Mouse (Mus musculus) telencephalon, adult 2 months (tissue): Measurements from ENCODE around the gene Trim56.
"Not testable (repeated sequence)": the region's sequence is repeated elsewhere in the genome, so short reads cannot be mapped to it uniquely, and the experiment has no call there.

Experiments used
- DNase-seq: peaks from one replicate; pipeline ENCODE4 v3.0.0-alpha.2; 2011; ENCODE audit warnings: low read depth, low spot score

Trim56 gene

GRCm38 (mm10) chr5:137115866-137116847 lies at the start of gene Trim56:
Gene Trim56 (minus strand): TSS chr5:137116209.
- no peak for DNase-seq

- DNase-seq = no peak
Measured at GRCm38 (mm10) chr5:137161853-137162252, 45.8 kb upstream of the Trim56 start.

- DNase-seq = no peak
Measured at GRCm38 (mm10) chr5:137159461-137159860, 43.5 kb upstream of the Trim56 start.

GRCm38 (mm10) chr5:137153289-137153688 lies 37.3 kb upstream of the Trim56 start:
- no peak for DNase-seq

GRCm38 (mm10) chr5:137152623-137153022 lies 36.6 kb upstream of the Trim56 start:
- DNase-seq = no peak

- not testable (repeated sequence) for DNase-seq
Measured at GRCm38 (mm10) chr5:137149272-137149882, 33.4 kb upstream of the Trim56 start, which contains the start of gene Muc3. Gene Muc3 (minus strand): TSS chr5:137149322.

- DNase-seq = no peak
Measured at GRCm38 (mm10) chr5:137140836-137141235, 24.8 kb upstream of the Trim56 start.

GRCm38 (mm10) chr5:137138977-137139376 lies 23.0 kb upstream of the Trim56 start:
- DNase-seq = no peak

- no peak for DNase-seq
Measured at GRCm38 (mm10) chr5:137134959-137135358, 18.9 kb upstream of the Trim56 start.

- DNase-seq = peak; percentile 50
Measured at GRCm38 (mm10) chr5:137131490-137131889, 15.5 kb upstream of the Trim56 start.

GRCm38 (mm10) chr5:137129281-137129680 lies 13.3 kb upstream of the Trim56 start:
- DNase-seq = no peak

- DNase-seq = no peak
Measured at GRCm38 (mm10) chr5:137123516-137123915, 7.5 kb upstream of the Trim56 start.

GRCm38 (mm10) chr5:137122686-137123193 lies 6.7 kb upstream of the Trim56 start:
- DNase-seq = peak; percentile 43

GRCm38 (mm10) chr5:137121280-137121679 lies 5.3 kb upstream of the Trim56 start:
- DNase-seq = no peak

- no peak for DNase-seq
Measured at GRCm38 (mm10) chr5:137118878-137119277, 2.9 kb upstream of the Trim56 start.

GRCm38 (mm10) chr5:137117994-137118393 lies 2.0 kb upstream of the Trim56 start:
- DNase-seq = not testable (repeated sequence)

GRCm38 (mm10) chr5:137116987-137117386 lies 978 bp upstream of the Trim56 start:
- no peak for DNase-seq

- DNase-seq = no peak
Measured at GRCm38 (mm10) chr5:137114891-137115561, 983 bp downstream of the Trim56 start.

- peak; percentile 44 for DNase-seq
Measured at GRCm38 (mm10) chr5:137111542-137112408, 4.2 kb downstream of the Trim56 start.

GRCm38 (mm10) chr5:137110863-137111262 lies 5.1 kb downstream of the Trim56 start:
- DNase-seq = no peak
